Mouse (Mus musculus) cerebellum, postnatal 10 days (tissue): ENCODE measurements around the gene Pnn.
A peak's percentile ranks its signal among the peaks of the same experiment; 100 is the strongest.
"Not testable (repeated sequence)": the region's sequence is repeated elsewhere in the genome, so short reads cannot be mapped to it uniquely, and the experiment has no call there.

Source experiments
- DNase-seq, 2 experiments: peaks; one replicate each; pipeline ENCODE4 v3.0.0; 2021; ENCODE audit warnings: mixed read lengths in 2 of 2

Gene Pnn

GRCm38 (mm10) chr12:59066448-59067077 lies at the start of gene Pnn:
Gene Pnn, plus strand, starts transcription at chr12:59066884.
- DNase-seq: peak; percentile 97 to 98

- no peak for DNase-seq
These were observed 48.7 kb upstream of the Pnn start for GRCm38 (mm10) chr12:59017970-59018369.

- no peak for DNase-seq
These were observed 46.8 kb upstream of the Pnn start for GRCm38 (mm10) chr12:59019891-59020290.

GRCm38 (mm10) chr12:59021306-59021705 lies 45.4 kb upstream of the Pnn start:
- no peak for DNase-seq

- DNase-seq: peak in 1 of 2 experiments; percentile 7
These were observed 34.6 kb upstream of the Pnn start for GRCm38 (mm10) chr12:59032101-59032500.

- no peak for DNase-seq
These were observed 27.3 kb upstream of the Pnn start for GRCm38 (mm10) chr12:59039162-59039970.

GRCm38 (mm10) chr12:59039971-59040844 lies 26.5 kb upstream of the Pnn start:
- peak; percentile 13 to 28 for DNase-seq

- DNase-seq: no peak
These were observed 25.8 kb upstream of the Pnn start for GRCm38 (mm10) chr12:59040851-59041250.

- DNase-seq: no peak
These were observed 14.2 kb upstream of the Pnn start for GRCm38 (mm10) chr12:59052470-59052869.

- no peak for DNase-seq
These were observed 13.5 kb upstream of the Pnn start for GRCm38 (mm10) chr12:59053166-59053565.

- no peak for DNase-seq
These were observed 12.7 kb upstream of the Pnn start for GRCm38 (mm10) chr12:59053976-59054375.

- no peak for DNase-seq
These were observed 11.4 kb upstream of the Pnn start for GRCm38 (mm10) chr12:59055196-59055850.

- no peak for DNase-seq
These were observed 10.5 kb upstream of the Pnn start for GRCm38 (mm10) chr12:59056222-59056621.

- DNase-seq: not testable (repeated sequence)
These were observed 8.4 kb upstream of the Pnn start for GRCm38 (mm10) chr12:59058242-59058641.

- no peak for DNase-seq
These were observed 6.4 kb upstream of the Pnn start for GRCm38 (mm10) chr12:59060322-59060721.

- DNase-seq: peak; percentile 90 to 92
These were observed 5.6 kb upstream of the Pnn start, which contains the start of gene Trappc6b for GRCm38 (mm10) chr12:59060993-59061595. Gene Trappc6b, minus strand, starts transcription at chr12:59061472.

- DNase-seq: no peak
These were observed 1.8 kb upstream of the Pnn start for GRCm38 (mm10) chr12:59064837-59065236.

- DNase-seq: no peak
These were observed 908 bp upstream of the Pnn start for GRCm38 (mm10) chr12:59065776-59066175.

GRCm38 (mm10) chr12:59067095-59067494 lies 411 bp downstream of the Pnn start:
- DNase-seq: no peak

GRCm38 (mm10) chr12:59068791-59069190 lies 2.1 kb downstream of the Pnn start:
- DNase-seq: no peak

- DNase-seq: no peak
These were observed 5.6 kb downstream of the Pnn start for GRCm38 (mm10) chr12:59072286-59072685.

GRCm38 (mm10) chr12:59074052-59074451 lies 7.4 kb downstream of the Pnn start:
- peak in 1 of 2 experiments; percentile 17 for DNase-seq
